Mouse (Mus musculus) olfactory bulb, adult 2 months (tissue): ENCODE data around the gene Bnip2.

ENCODE experiments used
- CTCF ChIP-seq: fragments of 200-500 bp; IDR thresholded peaks from 2 replicates; pipeline ENCODE4 v1.5.1; 2012; ENCODE audit warnings: low read depth, mild to moderate bottlenecking, low read length, moderate library complexity; ENCODE audit not compliant: insufficient read depth
- POLR2A ChIP-seq: fragments of 200-500 bp; IDR thresholded peaks from 2 replicates; pipeline ENCODE4 v1.6.1; 2012; ENCODE audit warnings: mild to moderate bottlenecking, low read depth, low read length, moderate library complexity; ENCODE audit not compliant: insufficient read depth

DNA sequence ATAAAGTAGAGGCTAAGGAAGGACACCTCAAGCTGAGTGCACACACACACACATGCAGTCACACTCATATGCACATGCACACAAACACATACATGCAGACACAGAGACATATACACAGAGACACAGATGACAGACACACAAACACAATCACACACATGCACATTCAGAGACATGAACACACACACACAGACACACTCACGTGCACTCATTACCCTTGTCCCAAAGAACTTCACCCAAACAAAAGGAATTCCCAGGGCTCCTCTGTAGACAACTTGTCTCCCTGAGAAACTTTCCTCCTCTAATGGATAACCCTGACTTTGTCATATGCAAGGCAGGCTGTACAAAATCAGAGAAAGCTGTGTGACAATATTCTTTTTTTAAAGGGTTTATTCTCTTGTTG lies 3.7 kb upstream of the Bnip2 start:
- no peak for TF ChIP-seq CTCF
- TF ChIP-seq POLR2A, result no peak
